Mouse (Mus musculus): ENCODE results near the gene Selenoo. TPM values are rescaled to one million over a fixed set of nuclear protein-coding genes. Genes with fewer than 3 reads are reported as not detected.

Selenoo gene
- polyA plus RNA-seq, 1 experiment from 2014 or later: 21.3 TPM

DNA sequence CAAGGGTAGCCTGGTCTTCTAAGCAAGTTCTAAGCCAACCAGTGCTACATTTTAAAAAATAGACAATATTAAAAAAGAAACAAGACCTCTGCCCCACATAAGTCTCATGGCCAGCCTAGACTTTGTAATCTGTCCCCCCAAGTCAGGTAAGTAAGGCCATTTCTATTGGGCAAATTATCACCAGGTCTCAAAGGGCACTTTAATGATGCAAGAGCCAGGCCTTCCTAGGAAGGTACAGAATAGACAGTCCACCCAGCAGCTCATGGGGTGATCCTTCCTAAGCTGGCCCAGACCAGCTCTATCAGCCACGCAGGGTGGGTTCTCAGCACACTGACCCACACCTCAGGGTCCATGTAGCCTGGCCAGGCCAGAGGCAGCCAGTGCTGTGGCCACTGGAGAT lies 5.0 kb upstream of the Selenoo start:
- no peak for ATAC-seq (ENCODE audit: low FRiP score, low read depth)
- Histone ChIP-seq H3K4me1 (replicated peaks) (peaks cover 11% of the 10 kb centered on the region), H3K4me2 (no peak overlapping the region), H3K27ac (replicated peaks) (no peak overlapping the region), H3K9me3 (no peaks in the 10 kb centered on the region), H3K27me3 (no peaks in the 10 kb centered on the region), H3K9ac (no peak overlapping the region), H3K36me3 (peaks cover 48% of the 10 kb centered on the region), H3K4me3 (no peak overlapping the region)
- 100% methylated on average over 1 of the region's 1 CpGs for WGBS

DNA sequence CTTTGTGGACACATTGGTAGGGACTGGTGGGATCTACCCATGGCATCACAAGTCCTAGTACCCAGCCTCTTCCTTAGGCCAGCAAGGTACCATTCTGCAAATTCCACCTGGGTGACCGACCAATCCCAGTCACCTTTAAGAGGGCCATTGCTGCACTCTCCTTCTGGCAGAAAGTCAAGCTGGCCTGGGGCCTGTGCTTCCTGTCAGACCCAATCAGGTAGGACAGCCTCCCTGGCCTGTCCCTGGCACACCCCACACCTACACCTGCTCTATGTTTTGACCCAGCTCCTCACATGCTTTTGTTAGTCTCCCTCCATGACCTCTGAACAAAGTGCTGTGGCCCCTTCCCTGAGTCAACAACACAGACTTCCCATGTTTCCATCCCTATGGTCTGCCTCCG lies 4.1 kb upstream of the Selenoo start:
- Histone ChIP-seq H3K9ac (no peak overlapping the region), H3K27ac (replicated peaks) (no peak overlapping the region), H3K36me3 (peaks cover 46% of the 10 kb centered on the region), H3K27me3 (no peaks in the 10 kb centered on the region), H3K4me2 (no peak overlapping the region), H3K4me1 (replicated peaks) (peaks cover 14% of the 10 kb centered on the region), H3K9me3 (no peaks in the 10 kb centered on the region), H3K4me3 (no peak overlapping the region)
- no peak for ATAC-seq (ENCODE audit: low FRiP score, low read depth)
- WGBS: 90% methylated on average over 2 of the region's 2 CpGs

DNA sequence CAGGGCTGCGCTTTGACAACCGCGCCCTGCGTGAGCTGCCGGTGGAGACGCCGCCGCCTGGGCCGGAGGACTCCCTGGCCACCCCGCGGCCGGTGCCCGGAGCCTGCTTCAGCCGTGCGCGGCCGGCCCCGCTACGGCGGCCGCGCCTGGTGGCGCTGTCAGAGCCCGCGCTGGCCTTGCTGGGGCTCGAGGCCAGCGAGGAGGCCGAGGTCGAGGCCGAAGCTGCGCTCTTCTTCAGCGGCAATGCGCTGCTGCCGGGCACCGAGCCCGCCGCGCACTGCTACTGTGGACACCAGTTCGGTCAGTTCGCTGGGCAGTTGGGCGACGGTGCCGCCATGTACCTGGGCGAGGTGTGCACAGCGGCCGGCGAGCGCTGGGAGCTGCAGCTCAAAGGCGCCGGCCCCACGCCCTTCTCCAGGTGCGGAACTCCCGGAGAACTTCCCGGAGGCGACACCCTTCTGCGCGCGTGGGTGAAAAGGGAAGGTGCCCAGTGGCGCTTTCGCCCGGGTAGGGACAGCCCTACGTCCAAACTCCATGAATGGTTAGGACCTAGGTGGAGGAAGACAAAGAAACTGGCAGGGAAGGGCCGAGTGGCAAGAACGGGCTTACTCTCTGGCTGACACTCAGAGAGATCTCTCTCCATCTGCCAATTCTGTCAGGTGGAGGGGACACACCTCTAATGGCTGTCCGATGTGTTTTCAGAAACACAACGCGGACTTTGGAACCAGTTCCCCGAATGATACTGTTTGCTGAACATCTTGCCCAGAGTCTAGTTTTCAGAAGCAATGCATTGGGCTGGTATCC lies 566 bp downstream of the Selenoo start:
- Histone ChIP-seq H3K9ac (peak overlapping the region; percentile 94), H3K4me3 (peak overlapping the region; percentile 85), H3K4me1 (replicated peaks) (peaks cover 24% of the 10 kb centered on the region), H3K27me3 (no peaks in the 10 kb centered on the region), H3K9me3 (no peaks in the 10 kb centered on the region), H3K27ac (replicated peaks) (peak overlapping the region; percentile 83), H3K4me2 (peak overlapping the region; percentile 93), H3K36me3 (peaks cover 50% of the 10 kb centered on the region)
- 3% methylated on average over 66 of the region's 68 CpGs for WGBS
- peak; percentile 67 for ATAC-seq (ENCODE audit: low FRiP score, low read depth)

DNA sequence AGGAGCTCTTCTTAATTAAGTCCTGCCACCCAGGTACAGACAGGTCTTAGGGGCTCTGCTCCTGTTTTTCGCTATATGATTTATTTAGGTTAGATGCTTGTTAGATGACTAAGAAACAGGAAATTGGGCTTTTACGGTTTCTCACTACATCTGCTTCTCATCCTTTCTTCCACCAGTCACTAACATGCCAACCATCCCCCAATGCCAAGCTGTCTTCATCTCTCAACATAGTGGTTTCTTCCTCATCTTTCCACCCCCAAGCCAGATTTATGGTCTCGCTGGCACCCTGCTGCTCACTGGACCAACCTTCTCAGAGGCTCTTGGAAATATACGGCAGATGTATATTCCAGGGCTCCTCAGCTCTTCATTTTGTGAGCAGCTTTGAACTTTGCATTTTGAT lies 1.8 kb downstream of the Selenoo start:
- H3K4me3 ChIP-seq: no peak overlapping the region
- no peaks in the 10 kb centered on the region for H3K27me3 ChIP-seq
- H3K9ac ChIP-seq: no peak overlapping the region
- H3K4me1 ChIP-seq (replicated peaks): peaks cover 24% of the 10 kb centered on the region
- H3K9me3 ChIP-seq: no peaks in the 10 kb centered on the region
- 93% methylated on average over 4 of the region's 4 CpGs for WGBS
- peak overlapping the region; percentile 93 for H3K4me2 ChIP-seq
- no peak for ATAC-seq (ENCODE audit: low FRiP score, low read depth)
- H3K36me3 ChIP-seq: peaks cover 39% of the 10 kb centered on the region
- no peak overlapping the region for H3K27ac ChIP-seq (replicated peaks)

DNA sequence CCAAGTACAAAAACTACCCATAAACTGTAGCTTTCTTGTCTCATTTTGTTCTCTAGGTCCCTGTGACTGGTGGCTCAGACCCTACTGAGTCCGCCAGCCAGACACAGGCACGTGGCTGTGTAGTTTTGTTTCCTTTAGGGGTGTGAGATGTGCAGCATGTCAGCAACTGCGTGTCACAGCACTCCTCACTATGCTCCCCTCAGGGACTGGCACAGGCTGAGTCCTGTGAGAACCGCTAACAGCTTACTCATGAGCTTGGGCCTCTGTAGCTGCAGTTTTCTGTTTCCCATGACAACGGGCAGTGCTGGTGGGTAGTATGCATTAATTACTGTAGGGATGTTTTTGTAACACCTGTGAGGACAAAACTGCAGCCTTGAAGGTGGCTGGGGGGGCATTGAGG lies 3.3 kb downstream of the Selenoo start:
- H3K9ac ChIP-seq: no peak overlapping the region
- no peak overlapping the region for H3K27ac ChIP-seq (replicated peaks)
- H3K4me3 ChIP-seq: no peak overlapping the region
- no peak for ATAC-seq (ENCODE audit: low FRiP score, low read depth)
- H3K4me2 ChIP-seq: no peak overlapping the region
- WGBS: 80% methylated on average over 5 of the region's 5 CpGs
- H3K27me3 ChIP-seq: no peaks in the 10 kb centered on the region
- H3K4me1 ChIP-seq (replicated peaks): peaks cover 24% of the 10 kb centered on the region
- no peaks in the 10 kb centered on the region for H3K9me3 ChIP-seq
- H3K36me3 ChIP-seq: peaks cover 39% of the 10 kb centered on the region

DNA sequence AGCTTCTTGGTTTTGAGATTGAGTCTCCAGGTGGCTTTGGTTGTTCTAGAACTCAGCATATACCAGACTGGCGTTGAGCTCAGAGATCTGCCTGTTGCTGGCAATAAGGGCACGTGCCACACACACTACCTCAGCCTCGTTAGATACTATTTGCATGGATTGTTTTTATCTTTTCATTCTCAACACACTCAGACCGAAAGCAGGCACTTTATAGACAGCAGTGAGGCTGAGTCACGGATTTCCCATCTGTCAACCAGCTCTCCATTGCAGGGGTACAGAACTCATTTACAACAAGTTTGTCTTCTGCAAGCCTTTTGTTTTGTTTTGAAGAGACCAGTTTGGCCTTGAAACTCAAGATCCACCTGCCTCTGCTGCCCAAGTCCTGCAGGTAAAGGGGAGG lies 8.6 kb downstream of the Selenoo start:
- Histone ChIP-seq H3K4me1 (replicated peaks) (no peaks in the 10 kb centered on the region), H3K9me3 (no peaks in the 10 kb centered on the region), H3K4me3 (no peak overlapping the region), H3K4me2 (no peak overlapping the region), H3K27me3 (no peaks in the 10 kb centered on the region), H3K27ac (replicated peaks) (no peak overlapping the region), H3K9ac (no peak overlapping the region), H3K36me3 (peaks cover 86% of the 10 kb centered on the region)
- ATAC-seq (ENCODE audit: low FRiP score, low read depth): no peak
- WGBS: 95% methylated on average over 5 of the region's 5 CpGs

DNA sequence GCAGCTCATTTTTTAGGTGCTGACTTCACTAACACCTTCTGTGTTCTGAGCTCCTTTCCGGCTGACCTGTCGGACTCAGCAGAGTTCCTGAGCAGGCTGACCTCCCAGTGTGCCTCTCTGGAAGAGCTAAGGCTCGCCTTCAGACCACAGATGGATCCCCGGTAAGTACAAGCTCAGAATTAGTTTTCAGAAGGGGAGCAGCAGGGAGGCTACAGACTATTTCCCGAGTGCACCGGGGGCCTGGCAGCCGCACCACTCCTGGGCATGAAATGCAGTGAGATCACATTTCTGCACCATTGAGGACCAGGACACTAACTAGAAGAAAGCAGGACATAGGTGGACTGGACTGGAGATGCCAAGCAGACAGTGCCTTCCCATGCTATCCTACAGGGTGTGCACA lies 9.7 kb downstream of the Selenoo start:
- ATAC-seq (ENCODE audit: low FRiP score, low read depth): no peak
- no peak overlapping the region for H3K27ac ChIP-seq (replicated peaks)
- H3K4me2 ChIP-seq: no peak overlapping the region
- H3K9me3 ChIP-seq: no peaks in the 10 kb centered on the region
- H3K4me1 ChIP-seq (replicated peaks): no peaks in the 10 kb centered on the region
- no peak overlapping the region for H3K9ac ChIP-seq
- H3K27me3 ChIP-seq: no peaks in the 10 kb centered on the region
- H3K36me3 ChIP-seq: peaks cover 79% of the 10 kb centered on the region
- H3K4me3 ChIP-seq: no peak overlapping the region
- WGBS: 92% methylated on average over 7 of the region's 7 CpGs

DNA sequence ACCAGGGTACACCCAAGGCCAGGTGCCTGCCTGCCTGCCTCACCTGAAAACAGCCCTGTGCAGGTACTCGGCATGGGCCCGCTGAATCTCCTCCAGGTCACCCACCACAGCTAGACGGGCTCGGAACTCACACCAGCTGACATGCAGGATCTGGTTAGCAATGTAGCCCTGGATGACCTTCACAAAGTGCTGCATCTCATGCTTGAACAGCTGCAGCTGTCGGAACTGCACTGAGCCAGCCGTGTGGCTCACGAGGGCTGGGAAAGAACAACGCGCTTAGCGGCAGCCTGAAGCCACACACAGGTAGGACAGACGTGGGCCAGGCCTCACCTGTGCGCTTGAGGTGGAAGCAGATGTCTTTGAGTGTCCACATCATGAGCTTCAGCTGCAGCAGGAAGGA lies 11.9 kb downstream of the Selenoo start:
- 94% methylated on average over 12 of the region's 12 CpGs for WGBS
- Histone ChIP-seq H3K36me3 (peaks cover 90% of the 10 kb centered on the region), H3K9ac (no peak overlapping the region), H3K9me3 (no peaks in the 10 kb centered on the region), H3K4me3 (no peak overlapping the region), H3K27ac (replicated peaks) (no peak overlapping the region), H3K4me2 (no peak overlapping the region), H3K27me3 (no peaks in the 10 kb centered on the region), H3K4me1 (replicated peaks) (no peaks in the 10 kb centered on the region)
- no peak for ATAC-seq (ENCODE audit: low FRiP score, low read depth)

DNA sequence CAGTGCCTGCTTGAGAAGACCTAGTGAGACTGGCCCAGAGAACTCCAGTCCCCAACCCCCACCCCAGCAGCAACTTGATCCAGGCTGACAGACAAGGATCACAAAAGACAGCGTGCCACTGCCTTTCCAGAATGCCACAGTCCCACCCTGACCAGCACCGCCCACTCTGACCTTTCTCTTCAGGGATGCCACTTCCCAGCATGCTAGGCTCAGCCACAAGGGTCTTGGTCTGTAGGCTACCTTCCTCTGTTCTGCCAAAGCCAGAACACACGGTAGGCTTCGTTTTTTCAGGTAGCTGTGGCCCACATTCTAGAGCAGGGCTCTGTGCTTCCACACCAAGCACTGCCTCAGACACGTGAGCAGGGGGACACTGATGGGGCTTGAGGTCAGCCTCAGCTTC lies 13.8 kb downstream of the Selenoo start:
- Histone ChIP-seq H3K4me1 (replicated peaks) (no peaks in the 10 kb centered on the region), H3K36me3 (peaks cover 90% of the 10 kb centered on the region), H3K27ac (replicated peaks) (no peak overlapping the region), H3K9ac (no peak overlapping the region), H3K27me3 (no peaks in the 10 kb centered on the region), H3K4me2 (no peak overlapping the region), H3K4me3 (no peak overlapping the region), H3K9me3 (no peaks in the 10 kb centered on the region)
- 45% methylated on average over 5 of the region's 5 CpGs for WGBS
- ATAC-seq (ENCODE audit: low FRiP score, low read depth): no peak

DNA sequence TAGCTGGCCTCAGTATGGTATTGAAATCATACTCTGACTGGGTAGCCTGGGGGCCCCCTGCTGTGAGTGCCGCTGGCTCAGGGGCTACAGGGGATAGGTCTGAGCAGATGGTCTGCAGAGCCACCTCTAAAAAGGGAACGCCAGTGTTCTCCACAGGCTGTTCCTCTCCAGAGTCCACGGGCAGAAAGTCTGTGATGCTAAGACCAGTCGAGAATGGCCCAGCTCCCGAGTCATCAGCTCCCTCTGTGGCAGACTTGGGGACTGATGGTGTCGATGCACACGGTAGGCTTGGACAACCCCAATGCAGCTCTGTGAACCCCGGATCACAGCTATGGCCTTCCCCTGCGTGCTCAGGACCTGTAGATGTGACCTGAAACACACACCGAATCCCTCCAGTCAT lies 15.0 kb downstream of the Selenoo start:
- Histone ChIP-seq H3K4me3 (no peak overlapping the region), H3K9me3 (no peaks in the 10 kb centered on the region), H3K9ac (no peak overlapping the region), H3K4me2 (no peak overlapping the region), H3K36me3 (peaks cover 91% of the 10 kb centered on the region), H3K27me3 (no peaks in the 10 kb centered on the region), H3K27ac (replicated peaks) (no peak overlapping the region), H3K4me1 (replicated peaks) (no peaks in the 10 kb centered on the region)
- WGBS: 84% methylated on average over 10 of the region's 10 CpGs
- ATAC-seq (ENCODE audit: low FRiP score, low read depth): no peak

DNA sequence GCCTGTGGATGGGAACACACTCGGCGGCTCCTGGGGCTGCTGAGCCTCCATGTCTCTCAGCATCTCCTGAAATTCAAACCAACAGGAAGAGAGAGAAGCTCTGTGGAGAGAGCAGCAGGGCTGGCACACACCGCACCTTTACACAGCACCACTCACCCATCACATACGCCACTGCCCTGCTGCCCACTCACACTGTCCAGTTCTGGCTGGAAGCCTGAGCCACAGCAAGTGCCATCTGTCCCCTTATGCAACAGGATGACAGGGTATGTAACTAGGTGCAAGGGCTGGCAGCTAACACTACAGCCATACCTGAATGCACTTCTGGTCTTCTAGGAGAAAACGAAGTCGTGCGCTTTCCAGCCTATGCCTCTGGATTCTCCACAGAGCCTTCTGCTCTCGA lies 15.5 kb downstream of the Selenoo start:
- H3K36me3 ChIP-seq: peaks cover 88% of the 10 kb centered on the region
- H3K9me3 ChIP-seq: no peaks in the 10 kb centered on the region
- no peak overlapping the region for H3K9ac ChIP-seq
- WGBS: 94% methylated on average over 8 of the region's 8 CpGs
- no peak overlapping the region for H3K4me2 ChIP-seq
- no peaks in the 10 kb centered on the region for H3K27me3 ChIP-seq
- ATAC-seq (ENCODE audit: low FRiP score, low read depth): no peak
- H3K4me3 ChIP-seq: no peak overlapping the region
- no peaks in the 10 kb centered on the region for H3K4me1 ChIP-seq (replicated peaks)
- no peak overlapping the region for H3K27ac ChIP-seq (replicated peaks)

DNA sequence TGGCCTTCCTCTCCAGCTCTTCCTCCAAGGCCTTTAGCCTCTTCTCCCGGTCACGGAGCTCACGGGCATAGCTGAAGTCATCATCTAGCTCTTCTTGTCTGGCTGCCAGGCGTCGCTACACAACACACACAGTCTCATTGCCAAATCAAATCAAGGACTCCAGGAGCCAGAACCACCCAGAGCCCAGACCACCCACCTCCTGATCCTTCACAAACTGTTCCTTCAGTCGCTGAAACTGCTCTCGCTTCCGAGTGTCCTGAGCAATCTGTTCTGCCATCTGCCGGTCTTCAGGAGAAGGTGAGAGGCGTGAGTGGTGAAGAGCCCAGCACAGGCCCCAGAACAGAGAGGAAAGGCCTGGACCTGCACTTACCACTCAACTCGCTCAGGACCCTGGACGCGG lies 17.2 kb downstream of the Selenoo start:
- Histone ChIP-seq H3K27me3 (no peaks in the 10 kb centered on the region), H3K4me2 (no peak overlapping the region), H3K4me1 (replicated peaks) (no peaks in the 10 kb centered on the region), H3K27ac (replicated peaks) (no peak overlapping the region), H3K36me3 (peaks cover 87% of the 10 kb centered on the region), H3K9ac (no peak overlapping the region), H3K9me3 (no peaks in the 10 kb centered on the region), H3K4me3 (no peak overlapping the region)
- no peak for ATAC-seq (ENCODE audit: low FRiP score, low read depth)
- 90% methylated on average over 13 of the region's 13 CpGs for WGBS

DNA sequence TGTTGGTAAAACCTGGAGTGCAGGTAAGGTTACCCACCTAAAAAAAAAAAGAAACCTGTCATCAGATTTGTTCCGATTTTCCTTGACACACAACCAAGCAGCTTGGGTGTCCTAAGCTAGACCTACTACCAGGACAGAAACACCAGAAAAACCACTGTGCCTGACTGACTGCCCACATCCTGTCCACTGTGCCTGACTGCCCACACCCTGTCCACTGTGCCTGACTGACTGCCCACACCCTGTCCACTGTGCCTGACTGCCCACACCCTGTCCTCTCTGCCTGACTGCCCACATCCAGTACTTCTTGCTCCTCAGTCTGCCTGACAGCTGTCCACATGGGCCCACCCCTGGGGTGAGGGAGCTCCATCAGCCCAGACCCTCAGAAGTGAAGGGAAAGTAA lies 18.1 kb downstream of the Selenoo start:
- Histone ChIP-seq H3K27me3 (no peaks in the 10 kb centered on the region), H3K9ac (no peak overlapping the region), H3K36me3 (peaks cover 85% of the 10 kb centered on the region), H3K4me3 (no peak overlapping the region), H3K9me3 (no peaks in the 10 kb centered on the region), H3K4me2 (no peak overlapping the region), H3K27ac (replicated peaks) (no peak overlapping the region), H3K4me1 (replicated peaks) (no peaks in the 10 kb centered on the region)
- ATAC-seq (ENCODE audit: low FRiP score, low read depth): no peak
- 93% methylated on average over 1 of the region's 1 CpGs for WGBS
